Comparison of ENCODE assay signal across 14 mouse cellular contexts in the genomic region with DNA sequence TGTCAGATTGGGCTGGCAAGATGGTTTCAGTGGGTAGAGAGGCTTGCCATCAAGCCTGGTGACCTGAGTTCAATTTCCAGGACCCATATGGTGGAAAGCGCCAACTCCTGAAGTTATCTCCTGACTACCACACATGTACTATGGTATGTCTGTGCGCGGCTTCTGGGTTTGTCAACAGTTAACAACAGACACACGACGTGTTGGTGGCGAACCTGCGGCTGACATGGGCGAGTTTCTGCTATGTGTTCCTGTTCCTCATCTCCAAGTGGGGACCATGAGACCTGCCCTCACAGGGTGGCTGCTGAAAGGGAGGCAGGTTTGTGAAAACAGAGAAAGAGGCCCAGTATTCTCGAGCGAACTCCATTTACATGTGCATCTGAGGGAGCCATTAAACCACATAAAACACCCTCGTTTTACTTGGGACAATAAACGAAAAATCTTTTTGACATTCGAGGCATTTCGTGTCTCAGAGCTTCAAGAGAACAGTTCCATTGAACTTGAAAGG.
DNase-seq lines count a peak whose midpoint lies in the region; ATAC-seq and TF ChIP-seq lines count a peak whose summit lies in the region.
"Had no signal": no experiment of that assay in that cellular context is flagged by ENCODE, and none has a peak within 500 bp of the region (broad histone marks: within the 10 kb centered on the region; RNA-seq: fewer than 3 reads in every experiment).

No protein-coding gene starts in this region.

- ATAC-seq in kidney, embryonic 15.5 days (replicated peaks; ENCODE audit: low FRiP score) = no peak
- ATAC-seq in embryonic facial prominence, embryonic 14.5 days (ENCODE audit: low read depth) = no peak
- ATAC-seq in forebrain, embryonic 16.5 days = peak; percentile 57
- peak; percentile 24; the same call in 1 of the 2 replicates for ATAC-seq in limb, embryonic 14.5 days (ENCODE audit: low FRiP score, low read depth)
- ATAC-seq in megakaryocyte-erythroid progenitor cell, adult 5-6 weeks (replicated peaks; ENCODE audit: low FRiP score, low TSS enrichment, poor library complexity, severe bottlenecking) = no peak

- no peak for TF ChIP-seq POLR2A in limb, embryonic 14.5 days (IDR thresholded peaks at IDR 0.05; ENCODE audit: borderline replicate concordance, extremely low read depth, insufficient read depth, insufficient read length)

- no peak overlapping the region for H3K4me2 ChIP-seq in kidney, embryonic 15.5 days
- H3K4me2 ChIP-seq in embryonic facial prominence, embryonic 14.5 days (ENCODE audit: low read depth, low read length) = no peak overlapping the region
- H3K4me2 ChIP-seq in forebrain, embryonic 16.5 days (ENCODE audit: low read length) = no peak overlapping the region
- H3K4me2 ChIP-seq in limb, embryonic 14.5 days (replicated peaks; ENCODE audit: low read depth, low read length, severe bottlenecking) = no peak overlapping the region
- H3K4me2 ChIP-seq: liver, embryonic 15.5 days had no signal

- no peak overlapping the region for H3K9ac ChIP-seq in kidney, embryonic 15.5 days
- H3K9ac ChIP-seq in embryonic facial prominence, embryonic 14.5 days (ENCODE audit: low read depth, low read length) = no peak overlapping the region
- no peak overlapping the region for H3K9ac ChIP-seq in forebrain, embryonic 16.5 days (replicated peaks; ENCODE audit: low read depth, low read length)
- H3K9ac ChIP-seq in limb, embryonic 14.5 days (ENCODE audit: low read depth, low read length, severe bottlenecking) = no peak overlapping the region
- H3K9ac ChIP-seq: liver, embryonic 15.5 days had no signal

- H3K4me1 ChIP-seq in kidney, embryonic 15.5 days = peaks cover 31% of the 10 kb centered on the region
- H3K4me1 ChIP-seq in embryonic facial prominence, embryonic 14.5 days (ENCODE audit: control insufficient read depth, insufficient read depth, low read length) = peaks cover 10% of the 10 kb centered on the region
- peaks cover 31% of the 10 kb centered on the region for H3K4me1 ChIP-seq in forebrain, embryonic 16.5 days (replicated peaks; ENCODE audit: control insufficient read depth, insufficient read depth, low read length)
- peaks cover 18% of the 10 kb centered on the region for H3K4me1 ChIP-seq in limb, embryonic 14.5 days (ENCODE audit: control insufficient read depth, insufficient read depth, low read length)
- H3K4me1 ChIP-seq: liver, embryonic 15.5 days had no signal

- H3K27ac ChIP-seq in kidney, embryonic 15.5 days = peak overlapping the region; percentile 45; the same call in 1 of the 2 replicates
- H3K27ac ChIP-seq in embryonic facial prominence, embryonic 14.5 days (replicated peaks; ENCODE audit: low read depth, low read length) = 0 out of 2 replicates have a peak overlapping the region, but pooled peaks have one; percentile 25
- peak overlapping the region; percentile 43 for H3K27ac ChIP-seq in forebrain, embryonic 16.5 days (ENCODE audit: low read length)
- peak overlapping the region; percentile 73 for H3K27ac ChIP-seq in limb, embryonic 14.5 days (replicated peaks; ENCODE audit: low read depth, low read length)
- H3K27ac ChIP-seq: gastrocnemius, adult 2 months; heart, embryonic 10.5 days; liver, embryonic 15.5 days had no signal

- H3K4me3 ChIP-seq in kidney, embryonic 15.5 days (replicated peaks) = no peak overlapping the region
- H3K4me3 ChIP-seq in embryonic facial prominence, embryonic 14.5 days (ENCODE audit: low read depth, low read length) = no peak overlapping the region
- H3K4me3 ChIP-seq in forebrain, embryonic 16.5 days (replicated peaks; ENCODE audit: low read length) = no peak overlapping the region
- no peak overlapping the region for H3K4me3 ChIP-seq in limb, embryonic 14.5 days (replicated peaks; ENCODE audit: low read length)
- H3K4me3 ChIP-seq: gastrocnemius, adult 2 months; heart, embryonic 10.5 days; liver, embryonic 15.5 days had no signal

- no peaks in the 10 kb centered on the region for H3K27me3 ChIP-seq in kidney, embryonic 15.5 days
- no peaks in the 10 kb centered on the region for H3K27me3 ChIP-seq in embryonic facial prominence, embryonic 14.5 days (replicated peaks; ENCODE audit: control insufficient read depth, insufficient read depth, low read length)
- H3K27me3 ChIP-seq in forebrain, embryonic 16.5 days (replicated peaks; ENCODE audit: control insufficient read depth, insufficient read depth, low read length) = no peaks in the 10 kb centered on the region
- no peaks in the 10 kb centered on the region for H3K27me3 ChIP-seq in limb, embryonic 14.5 days (ENCODE audit: control insufficient read depth, insufficient read depth, low read length)
- H3K27me3 ChIP-seq: liver, embryonic 15.5 days had no signal

- no peaks in the 10 kb centered on the region for H3K9me3 ChIP-seq in kidney, embryonic 15.5 days (replicated peaks)
- H3K9me3 ChIP-seq in embryonic facial prominence, embryonic 14.5 days (ENCODE audit: control insufficient read depth, low read length) = no peaks in the 10 kb centered on the region
- no peaks in the 10 kb centered on the region for H3K9me3 ChIP-seq in forebrain, embryonic 16.5 days (ENCODE audit: control insufficient read depth, low read length)
- H3K9me3 ChIP-seq in limb, embryonic 14.5 days (ENCODE audit: control insufficient read depth, low read length) = no peaks in the 10 kb centered on the region
- H3K9me3 ChIP-seq: heart, embryonic 10.5 days; liver, embryonic 15.5 days had no signal

- no peaks in the 10 kb centered on the region for H3K36me3 ChIP-seq in kidney, embryonic 15.5 days
- H3K36me3 ChIP-seq in embryonic facial prominence, embryonic 14.5 days (ENCODE audit: control insufficient read depth, insufficient read depth, low read length) = no peaks in the 10 kb centered on the region
- no peaks in the 10 kb centered on the region for H3K36me3 ChIP-seq in forebrain, embryonic 16.5 days (ENCODE audit: control insufficient read depth, insufficient read depth)
- H3K36me3 ChIP-seq in limb, embryonic 14.5 days (ENCODE audit: control insufficient read depth, insufficient read depth, low read length) = no peaks in the 10 kb centered on the region
- H3K36me3 ChIP-seq: heart, embryonic 10.5 days; liver, embryonic 15.5 days had no signal

- DNase-seq in kidney, postnatal 4 days = no peak
- no peak for DNase-seq in embryonic facial prominence, embryonic 14.5 days (ENCODE audit: low spot score)
- no peak for DNase-seq in limb, embryonic 14.5 days (ENCODE audit: low spot score)
- no peak for DNase-seq in right cerebral cortex, postnatal 10 days (ENCODE audit: low spot score in 2 of 2)
- no peak for DNase-seq in heart, adult 18-20 months
- DNase-seq: B cell, adult 2 months; cerebellum, adult 2 months; gastrocnemius, adult 2 months; kidney, adult 2 months had no signal

- WGBS in kidney, embryonic 15.5 days = 66% methylated on average over 14 of the region's 14 CpGs
- 71% methylated on average over 14 of the region's 14 CpGs for WGBS in embryonic facial prominence, embryonic 14.5 days
- WGBS in forebrain, embryonic 16.5 days = 17% methylated on average over 14 of the region's 14 CpGs
- WGBS in limb, embryonic 14.5 days = 59% methylated on average over 14 of the region's 14 CpGs

Comparison
In these comparisons a context has a peak if more than half of its experiments do, and no peak if none do; other contexts are left out.
1. ATAC-seq: peak in forebrain, embryonic 16.5 days (single experiment) and limb, embryonic 14.5 days (single experiment); none in kidney, embryonic 15.5 days (single experiment), embryonic facial prominence, embryonic 14.5 days (single experiment) and megakaryocyte-erythroid progenitor cell, adult 5-6 weeks (single experiment).
2. Peak in every context shown above with its lines, with median percentiles within 50 percentile points of each other: H3K27ac ChIP-seq.